Mouse (Mus musculus) left cerebral cortex, adult 6 months (tissue): ENCODE results near the gene Sar1a. TPM values are rescaled to one million over a fixed set of nuclear protein-coding genes. Genes with fewer than 3 reads are reported as not detected.

Source experiments
- long read RNA-seq, 2 experiments: library from polyadenylated mRNA; unstranded; transcript quantifications; one replicate each; pipeline ENCODE4 v2.0.0; 2019 to 2020
- polyA plus RNA-seq: library from polyadenylated mRNA; unstranded; fragments of <200 nt; fragmentation: Nextera tagmentation; gene quantifications from 2 replicates; pipeline ENCODE4 v1.2.3, GENCODE M21; 2021

Sar1a gene
- 103 and 128 TPM in 2 replicates for polyA plus RNA-seq
- long read RNA-seq, experiment 1, transcript Sar1a-201 (7 exons, 2,613 nt), result major isoform, 834 of 976 reads
- long read RNA-seq, experiment 1, transcript Sar1a-205 (2 exons, 483 nt), result minor isoform, 9 of 976 reads
- long read RNA-seq, experiment 1, transcript Sar1a-207 (1 exons, 319 nt), result minor isoform, 10 of 976 reads
- long read RNA-seq, experiment 1, partial matches to known transcripts, result 22 of 976 reads
- long read RNA-seq, experiment 1, other reads (novel, unspliced or antisense), result 98 of 976 reads
- long read RNA-seq, experiment 2, transcript Sar1a-207 (1 exons, 319 nt), result minor isoform, 6 of 222 reads
- long read RNA-seq, experiment 2, transcript Sar1a-201 (7 exons, 2,613 nt), result major isoform, 162 of 222 reads
- long read RNA-seq, experiment 2, partial matches to known transcripts, result 10 of 222 reads
- long read RNA-seq, experiment 2, other reads (novel, unspliced or antisense), result 43 of 222 reads

DNA sequence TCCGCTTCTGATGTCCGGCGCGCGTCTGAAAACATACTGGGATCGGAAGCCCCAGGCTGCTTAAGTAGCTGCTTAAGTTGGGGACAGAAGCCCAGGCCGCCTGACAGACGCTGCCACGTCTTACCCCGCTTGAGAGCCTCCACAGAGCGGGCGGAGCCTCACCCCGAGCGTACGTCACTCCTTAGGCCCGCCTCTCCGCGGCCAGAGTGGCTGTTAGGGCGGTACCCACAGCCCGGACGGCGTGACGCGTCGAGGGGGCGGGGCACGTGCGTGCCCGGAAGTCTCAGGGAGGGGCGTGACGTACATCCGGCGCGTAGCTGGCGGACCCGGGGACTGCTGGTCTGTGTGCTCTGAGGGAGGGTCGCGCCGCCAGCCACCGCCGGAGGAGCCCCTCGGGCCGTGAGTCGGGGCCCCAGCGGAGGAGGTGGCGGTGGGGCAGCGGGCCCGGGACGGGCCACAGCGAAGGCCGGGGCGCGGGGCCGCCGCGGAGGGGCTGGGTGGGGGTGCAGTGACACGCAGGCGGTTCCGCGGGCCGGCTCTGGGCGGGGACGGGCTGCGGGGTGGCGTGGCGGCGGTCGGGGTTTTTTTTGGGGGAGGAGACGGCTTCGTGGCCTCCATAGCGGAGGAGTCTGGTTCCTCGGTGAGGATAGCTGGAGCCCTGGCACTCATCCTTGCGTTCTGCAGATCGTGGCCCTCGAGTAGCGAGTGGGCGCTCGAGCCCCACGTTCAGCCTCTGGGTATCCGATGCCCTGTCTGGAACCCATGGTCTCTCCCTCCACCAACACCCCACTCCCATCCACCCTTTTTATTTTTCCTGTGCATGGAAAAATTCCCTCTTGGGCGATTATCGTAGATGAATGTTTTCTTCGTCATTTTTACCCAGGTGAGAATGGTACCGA, at the start of gene Sar1a:
TSS of gene Sar1a (plus strand) at position 285 of the 899 bp plus-strand sequence.

DNA sequence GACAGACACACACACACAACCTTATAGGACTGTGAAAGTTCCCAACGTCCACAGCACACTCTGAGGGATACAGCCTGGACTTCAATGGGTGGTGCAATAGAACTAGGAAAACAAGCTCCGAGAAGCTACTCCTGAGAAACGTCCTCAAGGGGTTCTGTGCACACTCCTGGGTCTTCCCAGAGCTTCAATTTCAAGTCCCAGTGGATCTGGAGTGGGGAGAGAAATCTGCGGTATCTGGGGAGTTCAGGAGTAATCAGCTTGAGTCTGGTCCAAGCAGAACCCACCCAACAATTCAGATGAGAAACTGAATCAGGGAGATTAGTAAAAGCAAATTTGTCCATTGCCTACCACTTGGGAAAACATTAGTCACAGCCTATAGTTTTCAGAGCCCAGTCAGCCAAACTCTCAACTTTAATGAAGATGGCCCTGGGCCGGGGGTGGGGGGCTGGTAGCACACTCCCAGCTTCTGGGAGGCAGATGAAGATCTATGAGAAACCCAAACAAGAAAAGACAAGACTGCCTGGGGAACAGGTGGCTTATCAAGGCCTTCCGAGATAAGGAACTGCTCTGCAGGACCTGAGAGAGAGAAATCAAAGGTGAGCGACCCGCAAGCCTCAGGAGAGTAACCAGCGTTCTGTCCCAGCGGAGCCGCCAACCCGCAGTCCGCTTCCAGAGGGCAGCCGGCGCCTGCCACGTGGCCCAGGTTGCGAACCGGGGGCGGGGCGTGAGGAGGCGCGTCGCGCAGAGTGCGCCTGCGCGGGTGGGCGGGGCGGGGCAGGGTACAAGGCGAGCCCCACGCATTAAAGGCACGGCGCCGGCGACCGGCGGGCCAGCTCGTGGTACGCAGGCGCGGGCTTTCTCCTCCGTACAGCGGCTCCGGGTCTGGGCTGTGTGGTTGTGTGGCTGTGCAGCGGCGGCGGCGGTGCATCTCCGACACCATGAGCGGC, 32.0 kb upstream of the Sar1a start, which contains the start of gene Ppa1:
TSS of gene Ppa1 (plus strand) at position 763 of the 947 bp plus-strand sequence.

DNA sequence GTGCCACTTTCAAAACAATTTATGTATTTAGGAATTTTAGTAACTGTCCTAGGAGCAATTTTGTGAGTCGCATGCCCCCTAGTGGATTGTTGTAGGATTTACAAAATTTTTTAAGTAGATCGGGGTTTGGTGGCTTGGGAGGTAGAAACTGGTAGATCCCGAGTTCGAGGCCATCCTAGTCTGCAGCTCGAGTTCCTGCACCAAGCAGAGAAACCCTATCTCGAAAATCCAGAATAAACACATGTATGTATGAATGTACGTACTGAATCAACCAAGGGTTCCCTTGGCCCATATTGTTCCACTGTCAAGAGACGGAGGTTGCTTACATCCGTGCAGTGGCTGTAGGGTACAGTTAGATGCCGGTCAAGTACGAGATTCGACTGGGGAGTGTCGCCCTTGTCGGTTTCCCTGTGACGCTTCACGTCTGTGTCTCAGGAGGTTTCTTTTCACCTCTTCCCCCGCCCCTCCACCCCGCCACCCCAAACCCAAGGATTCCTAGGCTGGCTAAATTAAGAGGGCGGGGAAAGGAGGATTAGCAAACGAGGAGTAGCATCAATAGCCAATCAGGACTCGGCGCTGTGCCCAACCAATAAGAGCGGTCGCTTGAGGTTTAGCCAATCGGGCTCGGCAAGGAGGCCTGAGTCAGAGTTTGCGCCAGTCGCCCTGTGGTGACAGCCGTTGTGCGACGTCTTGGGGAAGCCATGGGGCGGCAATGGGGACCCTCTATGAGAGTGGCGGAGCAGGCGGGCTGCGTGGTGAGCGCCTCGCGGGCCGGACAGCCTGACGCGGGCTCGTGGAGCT, 15.0 kb downstream of the Sar1a start, which contains the start of gene Tysnd1:
TSS of gene Tysnd1 (plus strand) at position 645 of the 801 bp plus-strand sequence.

GRCm38 (mm10) chr10:61714771-61715461, 34.8 kb downstream of the Sar1a start, which contains the start of gene Aifm2:
Gene Aifm2, plus strand, starts transcription at chr10:61715263.

Other genes starting within 250 kb of the Sar1a start
- gene Eif4ebp2, start 227.6 kb upstream of the Sar1a start, polyA plus RNA-seq, result 5.9 and 34.2 TPM in 2 replicates
- 6.0 and 12.1 TPM in 2 replicates for gene Lrrc20, start 204.5 kb upstream of the Sar1a start, polyA plus RNA-seq
- gene Npffr1, start 84.8 kb upstream of the Sar1a start, polyA plus RNA-seq, result 0.67 and 0.89 TPM in 2 replicates
- 144 and 167 TPM in 2 replicates for gene Ppa1, start 31.7 kb upstream of the Sar1a start, polyA plus RNA-seq
- gene Tysnd1, start 15.2 kb downstream of the Sar1a start, polyA plus RNA-seq, result 14.4 and 26.1 TPM in 2 replicates
- gene Aifm2, start 35.0 kb downstream of the Sar1a start, polyA plus RNA-seq, result 6.7 and 8.6 TPM in 2 replicates
- 22.2 and 23.9 TPM in 2 replicates for gene H2afy2, start 103.8 kb downstream of the Sar1a start, polyA plus RNA-seq